Mouse (Mus musculus): ENCODE measurements around the gene 4933427D14Rik. TPM values are rescaled to one million over a fixed set of nuclear protein-coding genes. Genes with fewer than 3 reads are reported as not detected.

4933427D14Rik gene
- polyA plus RNA-seq, 1 experiment from 2014 or later, result 15.5 TPM

DNA sequence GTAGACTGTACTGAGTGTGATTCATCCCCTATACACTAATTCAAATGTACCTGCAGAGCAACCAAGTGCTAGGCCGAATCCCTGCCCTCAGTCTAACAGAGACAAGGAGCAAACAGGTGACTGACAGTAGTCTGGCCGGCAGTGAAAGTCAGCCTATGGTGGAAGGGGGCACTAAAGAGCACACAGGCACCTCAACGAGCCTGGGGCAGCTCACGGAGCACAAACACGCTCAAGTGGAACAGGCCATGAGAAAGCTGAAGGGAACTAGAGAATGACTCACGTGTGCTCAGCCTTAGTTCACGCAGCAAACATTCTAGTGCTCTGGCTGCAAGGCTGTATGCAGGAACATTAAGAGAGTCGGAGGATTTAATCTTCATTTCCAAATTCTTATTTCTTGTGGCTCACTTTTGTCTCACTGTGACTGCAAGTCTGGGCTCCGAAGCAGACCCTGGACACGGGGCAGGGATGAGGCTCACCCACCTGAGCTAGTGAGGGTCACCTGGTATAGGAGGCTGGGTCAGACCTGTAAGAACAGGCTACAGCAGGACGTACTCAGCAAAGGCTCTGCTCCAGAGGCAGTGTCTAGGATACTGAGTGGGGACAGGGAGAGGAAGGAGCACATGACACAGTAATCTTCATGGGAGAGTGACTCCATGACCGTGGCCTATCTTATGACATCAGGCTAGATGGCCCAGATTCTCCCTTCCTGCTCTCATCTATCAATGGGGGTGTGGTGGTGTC lies 54.0 kb downstream of the 4933427D14Rik start:
- no peak for DNase-seq (ENCODE audit: low spot score)
- Histone ChIP-seq H3K4me3 (no peak overlapping the region), H3K4me1 (replicated peaks) (peaks cover 32% of the 10 kb centered on the region), H3K36me3 (peaks cover 59% of the 10 kb centered on the region), H3K27me3 (ENCODE audit: insufficient read depth, poor library complexity, severe bottlenecking) (no peaks in the 10 kb centered on the region), H3K27ac (no peak overlapping the region), H3K9me3 (no peaks in the 10 kb centered on the region)
- WGBS, result 82% methylated on average over 12 of the region's 12 CpGs

DNA sequence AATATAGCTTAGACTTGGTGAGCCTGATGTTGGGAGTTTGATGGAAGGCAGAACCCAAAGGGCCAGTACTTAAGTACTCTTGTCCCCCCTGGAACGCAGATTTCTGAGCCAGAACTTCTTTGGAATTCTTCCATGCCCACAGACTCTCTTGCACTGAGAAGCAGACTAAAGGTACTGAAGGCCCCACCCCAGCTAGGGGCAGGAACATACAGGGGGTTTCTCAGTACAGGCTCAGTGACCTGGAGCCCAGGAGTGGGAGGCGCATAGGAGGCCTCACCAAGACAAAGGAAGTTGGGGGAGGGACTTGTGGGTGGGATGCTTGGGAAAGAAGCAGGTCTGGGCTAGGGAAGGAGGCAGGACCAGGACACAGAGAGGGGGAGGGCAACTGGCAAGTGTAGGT lies 56.1 kb downstream of the 4933427D14Rik start:
- H3K9me3 ChIP-seq, result no peaks in the 10 kb centered on the region
- 50% methylated on average over 2 of the region's 2 CpGs for WGBS
- DNase-seq (ENCODE audit: low spot score), result no peak
- peak overlapping the region; percentile 72 for H3K27ac ChIP-seq
- H3K27me3 ChIP-seq (ENCODE audit: insufficient read depth, poor library complexity, severe bottlenecking), result peaks cover 7% of the 10 kb centered on the region
- H3K4me3 ChIP-seq, result no peak overlapping the region
- H3K36me3 ChIP-seq, result peaks cover 37% of the 10 kb centered on the region
- H3K4me1 ChIP-seq (replicated peaks), result peaks cover 45% of the 10 kb centered on the region

DNA sequence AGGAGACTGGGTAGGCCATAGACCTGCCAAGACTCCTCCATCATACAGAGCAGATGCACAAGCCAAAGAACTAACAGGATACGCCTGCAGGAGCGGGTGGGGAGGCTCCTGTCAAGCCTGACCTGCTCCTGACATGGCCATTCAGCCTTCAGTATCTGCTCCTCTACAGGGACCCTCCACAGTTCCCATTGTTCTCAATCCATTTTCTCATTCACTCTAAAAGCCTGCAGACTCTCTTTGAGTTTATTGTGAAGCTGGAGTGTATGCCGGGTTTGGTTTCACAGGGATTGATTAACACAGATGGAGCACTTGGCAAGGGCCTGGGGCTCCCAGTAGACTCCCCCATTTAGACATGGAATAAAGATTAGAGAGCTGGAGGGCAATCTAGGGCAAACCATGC lies 59.3 kb downstream of the 4933427D14Rik start:
- Histone ChIP-seq H3K27ac (peak overlapping the region; percentile 64; the same call in 1 of the 2 replicates), H3K9me3 (no peaks in the 10 kb centered on the region), H3K27me3 (ENCODE audit: insufficient read depth, poor library complexity, severe bottlenecking) (peaks cover 25% of the 10 kb centered on the region), H3K36me3 (peaks cover 5% of the 10 kb centered on the region), H3K4me3 (no peak overlapping the region), H3K4me1 (replicated peaks) (peaks cover 45% of the 10 kb centered on the region)
- peak; percentile 33 for DNase-seq (ENCODE audit: low spot score)
- 20% methylated on average over 3 of the region's 3 CpGs for WGBS

DNA sequence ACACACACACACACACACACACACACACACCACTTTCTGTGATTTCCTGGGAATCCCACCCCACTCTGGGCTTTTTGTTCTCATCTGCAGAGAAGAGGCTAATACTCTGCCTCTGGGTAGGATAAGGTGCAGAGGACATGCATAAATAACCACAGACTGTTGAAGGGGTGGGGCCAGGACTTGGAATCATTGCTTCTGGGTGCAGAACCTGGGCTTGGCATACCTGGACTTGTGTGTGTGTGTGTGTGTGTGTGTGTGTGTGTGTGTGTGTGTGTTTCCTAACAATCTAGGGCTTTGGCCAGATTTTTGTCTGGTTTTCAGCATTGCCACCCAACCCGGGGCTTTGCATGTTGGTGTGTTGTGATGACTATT lies 61.4 kb downstream of the 4933427D14Rik start:
- WGBS, result 87% methylated on average over 1 of the region's 1 CpGs

DNA sequence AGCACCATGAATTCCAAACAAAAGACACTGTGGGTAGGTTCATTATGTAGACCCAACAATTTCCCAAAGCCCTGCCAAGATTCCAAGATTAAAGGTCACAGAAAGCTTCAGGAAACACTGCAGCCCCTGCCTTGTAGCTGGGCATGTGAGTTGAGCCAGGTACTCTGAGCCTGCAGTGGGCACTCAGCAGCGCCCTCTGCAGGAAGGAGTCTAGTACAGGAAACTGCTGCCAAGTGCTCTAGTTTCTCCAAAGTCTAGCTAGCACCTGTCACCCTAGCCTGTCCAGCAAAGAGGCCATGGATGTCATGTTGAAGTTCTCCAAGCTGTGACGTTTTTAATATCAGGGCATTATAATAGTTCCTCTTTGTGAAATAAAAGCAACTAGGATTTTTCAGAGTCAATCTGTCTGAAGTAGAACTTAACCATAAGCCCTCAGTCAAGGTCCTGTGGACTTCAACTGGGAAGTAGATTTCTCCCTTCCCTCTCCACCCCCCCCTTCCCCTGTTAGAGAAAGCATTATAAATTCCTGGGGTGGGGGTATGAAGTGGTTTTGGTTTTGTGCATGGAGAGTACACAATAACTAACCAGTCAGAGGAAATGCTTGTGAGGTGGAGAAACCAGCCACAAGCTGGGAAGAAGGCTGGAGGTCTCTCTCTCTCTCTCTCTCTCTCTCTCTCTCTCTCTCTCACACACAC lies 61.9 kb downstream of the 4933427D14Rik start:
- Histone ChIP-seq H3K27me3 (ENCODE audit: insufficient read depth, poor library complexity, severe bottlenecking) (peaks cover 41% of the 10 kb centered on the region), H3K9me3 (no peaks in the 10 kb centered on the region), H3K4me3 (no peak overlapping the region), H3K36me3 (no peaks in the 10 kb centered on the region), H3K27ac (no peak overlapping the region), H3K4me1 (replicated peaks) (peaks cover 33% of the 10 kb centered on the region)
- DNase-seq (ENCODE audit: low spot score), result no peak
- WGBS, result 11% methylated on average over 2 of the region's 2 CpGs

More for the DNA sequence above, 61.4 kb downstream of the 4933427D14Rik start:
- Histone ChIP-seq H3K27ac (no peak overlapping the region), H3K9me3 (no peaks in the 10 kb centered on the region), H3K27me3 (ENCODE audit: insufficient read depth, poor library complexity, severe bottlenecking) (peaks cover 35% of the 10 kb centered on the region), H3K4me1 (replicated peaks) (peaks cover 34% of the 10 kb centered on the region), H3K4me3 (no peak overlapping the region), H3K36me3 (no peaks in the 10 kb centered on the region)
- DNase-seq (ENCODE audit: low spot score), result no peak

DNA sequence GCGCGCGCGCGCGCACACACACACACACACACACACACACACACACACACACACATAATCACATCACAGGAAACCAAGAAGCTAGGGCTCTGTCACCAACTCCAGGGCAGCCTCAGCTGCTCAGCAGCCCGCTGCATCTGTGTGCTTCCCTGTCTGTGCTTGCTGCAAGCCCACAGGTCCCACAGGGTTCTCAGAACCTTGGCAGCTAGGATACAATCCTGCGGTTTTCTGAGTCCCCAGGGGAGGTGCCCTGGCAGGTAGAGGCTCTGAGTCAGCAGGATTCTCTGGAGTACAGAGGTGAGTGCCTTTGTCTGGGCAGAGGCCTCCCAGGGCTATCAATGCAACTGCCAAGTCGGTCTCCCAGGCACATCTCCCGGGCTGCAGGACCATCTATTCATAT lies 64.4 kb downstream of the 4933427D14Rik start:
- no peak for DNase-seq (ENCODE audit: low spot score)
- Histone ChIP-seq H3K27ac (0 out of 2 replicates have a peak overlapping the region, but pooled peaks have one; percentile 53), H3K4me1 (replicated peaks) (peaks cover 22% of the 10 kb centered on the region), H3K36me3 (no peaks in the 10 kb centered on the region), H3K9me3 (no peaks in the 10 kb centered on the region), H3K4me3 (no peak overlapping the region), H3K27me3 (ENCODE audit: insufficient read depth, poor library complexity, severe bottlenecking) (peaks cover 59% of the 10 kb centered on the region)
- 47% methylated on average over 10 of the region's 10 CpGs for WGBS

DNA sequence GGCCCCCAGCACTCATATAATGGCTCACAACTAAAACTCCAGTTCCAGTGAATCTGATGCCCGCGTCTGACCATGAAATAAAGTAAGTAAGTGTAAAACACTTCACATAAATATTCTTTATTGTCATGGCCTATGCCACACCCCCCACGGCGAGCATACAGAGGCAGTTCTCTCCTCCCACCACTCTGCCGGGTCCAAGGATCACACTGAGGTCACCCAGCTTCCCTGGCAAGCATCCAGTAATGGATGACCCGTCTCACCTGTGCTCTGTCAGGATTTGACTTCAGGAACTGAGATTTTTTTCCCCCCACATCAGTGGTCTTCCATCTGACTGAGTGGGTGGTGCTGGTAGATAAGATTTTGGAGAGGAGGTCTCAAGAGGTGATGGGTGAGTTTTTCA lies 67.1 kb downstream of the 4933427D14Rik start:
- no peaks in the 10 kb centered on the region for H3K36me3 ChIP-seq
- peaks cover 79% of the 10 kb centered on the region for H3K27me3 ChIP-seq (ENCODE audit: insufficient read depth, poor library complexity, severe bottlenecking)
- H3K4me1 ChIP-seq (replicated peaks), result peaks cover 23% of the 10 kb centered on the region
- no peak overlapping the region for H3K4me3 ChIP-seq
- WGBS, result 78% methylated on average over 6 of the region's 6 CpGs
- no peak for DNase-seq (ENCODE audit: low spot score)
- no peak overlapping the region for H3K27ac ChIP-seq
- H3K9me3 ChIP-seq, result no peaks in the 10 kb centered on the region

DNA sequence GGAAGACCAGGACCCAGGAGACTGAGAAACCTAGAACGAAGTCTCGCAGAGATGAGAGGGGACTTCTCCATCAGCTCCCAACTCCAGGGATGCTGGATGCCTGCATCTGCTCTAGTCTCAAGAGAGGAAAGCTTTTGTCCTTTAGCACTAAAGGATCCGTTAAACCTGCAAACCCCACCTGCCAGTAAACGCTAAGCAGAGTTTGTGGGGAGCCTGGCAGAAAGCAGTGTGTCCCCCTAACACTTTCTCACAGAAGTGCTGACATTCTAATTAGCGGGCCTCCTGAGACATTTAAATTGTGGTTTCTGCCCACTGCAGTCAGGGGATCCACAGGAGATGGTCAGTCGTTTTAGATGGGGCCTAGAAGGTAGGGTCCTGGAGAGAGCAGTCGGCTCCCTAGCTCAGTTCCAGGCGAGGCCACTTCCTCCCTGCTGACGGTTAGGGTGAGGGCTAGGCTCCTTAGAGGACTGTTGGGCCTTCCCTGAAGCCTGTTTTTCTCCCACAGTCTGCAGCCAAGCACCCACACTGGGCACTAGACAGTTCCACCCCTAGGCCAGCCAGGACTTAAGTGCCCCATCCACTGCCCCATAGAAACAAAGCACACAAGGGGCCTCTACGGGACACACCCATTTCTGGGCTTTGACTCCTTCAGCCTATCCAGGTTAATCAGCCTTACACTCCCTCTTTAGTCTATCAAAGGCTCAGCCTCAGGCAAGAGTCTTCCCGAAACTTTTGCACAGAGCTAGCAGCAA lies 70.9 kb downstream of the 4933427D14Rik start:
- Histone ChIP-seq H3K27ac (peak overlapping the region; percentile 84), H3K4me1 (replicated peaks) (peaks cover 21% of the 10 kb centered on the region), H3K27me3 (ENCODE audit: insufficient read depth, poor library complexity, severe bottlenecking) (peaks cover 90% of the 10 kb centered on the region), H3K9me3 (no peaks in the 10 kb centered on the region), H3K4me3 (peak overlapping the region; percentile 75), H3K36me3 (no peaks in the 10 kb centered on the region)
- DNase-seq (ENCODE audit: low spot score), result no peak
- 22% methylated on average over 11 of the region's 11 CpGs for WGBS

DNA sequence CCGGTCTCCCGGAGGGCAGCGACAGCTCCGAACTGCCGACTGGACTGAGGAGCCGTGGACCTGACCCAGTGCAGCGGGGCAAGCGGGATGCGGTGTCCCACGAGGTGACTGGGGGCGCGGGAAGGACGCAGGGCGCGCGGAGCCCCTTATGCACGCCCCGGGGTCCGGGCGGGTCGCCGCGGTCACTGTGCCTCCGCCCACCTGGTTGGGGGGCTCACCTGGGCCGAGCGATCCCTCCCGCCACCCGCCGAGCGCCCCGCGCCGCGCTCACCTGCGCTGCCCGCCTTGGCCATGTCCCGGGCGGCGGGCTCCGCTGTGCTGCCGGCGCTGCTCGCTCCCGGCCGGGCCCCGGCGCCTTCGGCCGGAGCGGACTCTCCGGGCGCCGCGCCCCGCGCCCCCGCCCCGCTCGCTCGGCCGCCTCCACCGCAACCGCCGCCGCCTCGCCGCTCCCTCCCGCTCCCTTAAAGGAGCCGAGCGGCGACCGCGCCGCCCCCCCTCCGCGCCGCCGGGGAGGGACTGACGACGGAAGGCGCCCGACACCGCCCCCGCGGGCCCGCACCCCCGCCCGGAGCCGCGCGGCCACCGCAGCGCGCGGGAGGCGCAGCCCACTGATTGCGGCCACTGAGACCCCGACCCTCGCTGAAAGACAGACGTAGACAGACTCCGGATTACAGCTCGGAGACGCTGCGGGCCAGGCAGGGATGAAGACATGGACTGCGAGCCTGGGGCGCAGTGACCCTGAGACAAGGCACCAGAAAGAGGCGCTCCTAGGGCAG lies 71.7 kb downstream of the 4933427D14Rik start, which contains the start of gene Pitpnm3:
Pitpnm3 (minus strand) TSS at position 396 of the 776 bp plus-strand sequence.
- Histone ChIP-seq H3K4me1 (replicated peaks) (peaks cover 21% of the 10 kb centered on the region), H3K27ac (peak within 1 kb of the TSS; percentile 84), H3K36me3 (no peaks in the 10 kb centered on the region), H3K4me3 (peak within 1 kb of the TSS; percentile 75), H3K9me3 (no peaks in the 10 kb centered on the region), H3K27me3 (ENCODE audit: insufficient read depth, poor library complexity, severe bottlenecking) (peaks cover 94% of the 10 kb centered on the region)
- under 1% methylated on average over 82 of the region's 107 CpGs for WGBS
- DNase-seq (ENCODE audit: low spot score), result peak; percentile 54

DNA sequence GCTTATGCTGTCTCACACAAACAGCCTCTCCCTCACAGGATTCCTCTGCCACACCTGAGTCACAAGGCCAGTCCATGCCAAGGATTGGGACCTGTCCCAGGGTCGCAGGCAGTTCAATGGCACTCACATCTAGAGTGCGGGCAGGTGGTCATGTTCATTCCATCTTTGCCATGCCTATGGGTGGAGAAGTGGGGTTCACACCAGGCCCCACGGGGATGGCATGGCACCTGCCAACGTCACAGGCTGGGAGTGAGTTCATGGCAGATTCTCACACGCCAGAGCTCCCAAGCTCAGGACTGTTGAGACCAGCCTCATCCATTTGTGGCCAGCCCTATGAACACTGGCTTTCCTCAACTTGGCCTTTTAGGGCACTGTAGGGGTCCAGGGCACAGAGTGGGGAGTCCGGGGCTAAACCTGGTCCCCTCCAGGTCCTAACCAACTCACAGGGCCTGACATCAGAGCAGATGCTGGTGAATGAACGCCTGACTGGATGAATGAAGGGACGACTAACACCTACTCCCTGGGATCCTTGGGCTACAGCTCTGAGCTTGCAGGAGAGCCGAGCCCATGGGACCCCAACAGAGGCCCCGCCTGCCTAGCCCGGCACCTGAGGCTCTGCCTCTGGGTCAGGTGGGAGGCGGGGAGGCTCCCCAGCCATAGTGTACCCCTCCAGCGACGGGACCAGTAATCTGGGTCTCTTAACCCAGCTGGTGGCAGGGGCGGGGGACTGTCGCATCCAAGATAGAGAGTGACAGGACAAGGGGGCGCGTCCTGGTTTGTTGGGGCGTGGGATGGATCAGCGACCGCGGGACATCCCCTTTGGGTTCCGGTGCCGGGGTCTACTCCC lies 72.5 kb downstream of the 4933427D14Rik start:
- Histone ChIP-seq H3K27ac (peak overlapping the region; percentile 84), H3K4me3 (peak overlapping the region; percentile 75), H3K27me3 (ENCODE audit: insufficient read depth, poor library complexity, severe bottlenecking) (peaks cover 95% of the 10 kb centered on the region), H3K36me3 (no peaks in the 10 kb centered on the region), H3K4me1 (replicated peaks) (peaks cover 30% of the 10 kb centered on the region), H3K9me3 (no peaks in the 10 kb centered on the region)
- no peak for DNase-seq (ENCODE audit: low spot score)
- 15% methylated on average over 24 of the region's 24 CpGs for WGBS

DNA sequence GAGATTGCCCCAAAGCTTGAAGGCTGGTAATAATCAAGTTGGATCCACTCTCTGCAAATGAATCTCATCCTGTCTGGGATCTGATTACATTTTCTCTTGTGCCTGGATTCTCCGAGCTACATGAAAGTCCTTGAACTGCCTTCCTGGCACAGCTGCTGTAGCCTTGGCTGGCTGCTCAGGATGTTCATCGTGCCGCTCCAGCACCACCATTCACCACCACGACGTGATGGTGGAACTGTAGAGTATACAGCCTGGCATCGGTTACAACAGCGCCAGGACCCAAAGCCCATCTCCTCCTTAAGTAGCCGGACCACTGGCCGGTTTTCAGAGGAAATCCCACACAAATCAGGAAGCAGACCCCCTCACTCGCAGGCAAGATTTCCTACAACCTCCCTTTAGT lies 74.2 kb downstream of the 4933427D14Rik start:
- H3K4me1 ChIP-seq (replicated peaks), result peaks cover 32% of the 10 kb centered on the region
- H3K36me3 ChIP-seq, result no peaks in the 10 kb centered on the region
- H3K9me3 ChIP-seq, result no peaks in the 10 kb centered on the region
- no peak overlapping the region for H3K4me3 ChIP-seq
- 79% methylated on average over 10 of the region's 10 CpGs for WGBS
- no peak for DNase-seq (ENCODE audit: low spot score)
- peaks cover 90% of the 10 kb centered on the region for H3K27me3 ChIP-seq (ENCODE audit: insufficient read depth, poor library complexity, severe bottlenecking)
- H3K27ac ChIP-seq, result no peak overlapping the region

Data from hindbrain, embryonic 10.5 days (tissue).